Mouse (Mus musculus): ENCODE results near the gene Bcl6. TPM values are rescaled to one million over a fixed set of nuclear protein-coding genes. Genes with fewer than 3 reads are reported as not detected.

The Bcl6 gene
- polyA plus RNA-seq, 1 experiment = 2.2 TPM

DNA sequence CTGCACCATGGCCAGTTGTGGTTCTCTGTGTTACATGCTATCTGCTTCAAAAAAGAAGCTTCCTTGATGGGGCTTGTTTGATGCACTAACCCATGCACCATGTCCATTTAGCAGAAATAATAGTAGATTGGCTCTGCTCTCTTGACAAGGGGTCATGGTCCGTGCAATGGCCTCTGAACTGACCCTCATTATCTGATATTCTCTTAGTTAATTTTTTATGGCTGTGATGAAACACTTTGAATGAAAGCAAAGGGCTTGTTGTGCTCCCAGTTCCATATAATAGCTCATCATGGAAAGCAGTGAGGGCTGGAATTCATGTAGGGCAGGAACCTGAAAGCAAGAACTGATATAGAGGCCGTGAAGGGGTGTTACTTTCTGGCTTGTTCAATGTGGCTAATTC lies 69.2 kb downstream of the Bcl6 start:
- H3K4me3 ChIP-seq (ENCODE audit: control insufficient read depth, low read depth, low read length) = no peak overlapping the region
- no peak for TF ChIP-seq CTCF (IDR thresholded peaks at IDR 0.05; ENCODE audit: control insufficient read depth, insufficient read depth, insufficient replicate concordance, low read depth, low read length)
- TF ChIP-seq POLR2A (IDR thresholded peaks at IDR 0.05; ENCODE audit: control insufficient read depth, low read depth, low read length) = no peak
- no peaks in the 10 kb centered on the region for H3K36me3 ChIP-seq (ENCODE audit: control insufficient read depth, insufficient read depth, low read length)
- H3K27ac ChIP-seq (ENCODE audit: control insufficient read depth, insufficient read depth, low read depth, low read length) = no peak overlapping the region
- H3K4me1 ChIP-seq (ENCODE audit: control insufficient read depth, insufficient read depth, low read length) = no peaks in the 10 kb centered on the region
- H3K27me3 ChIP-seq (ENCODE audit: control insufficient read depth, insufficient read depth, low read length) = no peaks in the 10 kb centered on the region

Other genes starting within 250 kb of the Bcl6 start
- not detected in 2 replicates for gene Sst, start 97.9 kb downstream of the Bcl6 start, polyA plus RNA-seq (2012; rRNA removed)
- gene Rtp2, start 56.5 kb downstream of the Bcl6 start, polyA plus RNA-seq (2012; rRNA removed) = 0.20 and 0.66 TPM in 2 replicates
- gene Gm37419, start 370 bp downstream of the Bcl6 start, polyA plus RNA-seq (2012; rRNA removed) = not detected in 2 replicates